Mouse (Mus musculus): ENCODE data around the gene Dis3l. TPM values are rescaled to one million over a fixed set of nuclear protein-coding genes. Genes with fewer than 3 reads are reported as not detected.

Dis3l gene
- polyA plus RNA-seq (2017; shearing (Covaris generic)): 18.8 TPM

DNA sequence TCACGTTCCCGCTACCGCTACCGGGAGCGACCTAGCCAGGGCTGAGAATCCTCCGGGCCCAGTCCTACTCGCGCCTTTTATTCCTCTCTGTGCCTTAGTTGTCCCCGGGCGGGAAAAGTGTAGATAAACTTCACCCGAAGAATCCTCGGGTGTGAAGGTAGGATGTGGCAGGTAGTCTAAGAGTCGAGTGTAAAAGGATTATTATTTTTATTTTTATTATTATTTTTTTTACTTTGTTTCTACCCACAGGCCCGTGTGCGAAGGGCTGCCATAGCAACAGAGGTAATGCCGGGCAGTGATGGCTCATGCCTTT lies at the start of gene Dis3l:
Gene Dis3l, minus strand, starts transcription at position 35 of the 313 bp plus-strand sequence.

DNA sequence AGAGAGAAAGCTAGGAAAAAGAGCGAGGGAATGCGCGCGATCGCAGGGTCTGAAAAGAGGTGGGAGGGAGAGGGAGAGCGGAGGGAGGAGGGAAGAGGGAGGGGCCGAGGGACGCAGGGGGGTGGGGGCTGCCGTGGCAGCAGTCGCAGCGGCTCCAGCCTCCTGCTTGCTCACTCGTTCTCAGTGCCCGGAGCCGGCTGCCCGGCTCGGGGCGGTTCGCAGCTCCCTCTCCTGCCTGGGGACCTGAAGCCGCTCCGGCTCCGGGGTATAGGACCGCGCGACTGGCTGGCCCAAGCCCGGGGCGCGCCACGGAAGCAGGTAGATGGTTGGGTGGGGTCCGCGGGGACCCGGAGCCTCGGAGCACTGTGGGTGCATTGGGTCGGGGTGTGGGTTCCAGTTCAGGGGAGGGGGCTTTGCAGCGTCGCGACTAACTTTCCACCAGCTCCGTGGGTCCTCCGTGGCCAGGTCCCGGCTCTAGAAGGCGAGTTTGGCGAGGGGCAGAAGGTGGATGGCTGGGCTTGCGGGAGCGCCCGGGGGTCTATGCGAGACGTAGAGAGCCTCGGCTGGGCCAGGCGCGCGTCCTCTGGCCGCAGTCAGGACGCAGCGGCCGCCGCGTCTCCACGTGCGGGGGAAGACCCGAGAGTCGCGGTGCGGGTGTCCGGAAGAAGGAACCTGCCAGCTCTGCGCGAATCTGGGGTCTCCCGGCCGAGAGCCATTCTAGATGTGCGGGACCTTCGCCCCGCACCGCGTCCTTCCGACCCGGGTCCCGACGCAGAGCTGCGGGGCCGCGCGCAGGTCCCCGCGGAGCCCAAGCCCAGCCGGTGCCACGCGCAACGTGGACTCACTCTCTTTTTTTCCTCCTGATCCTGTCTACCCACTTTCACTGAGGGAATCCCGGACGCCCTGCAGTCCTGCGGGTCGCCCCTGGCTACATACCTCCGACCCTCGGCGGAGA lies 44.7 kb upstream of the Dis3l start, which contains the start of gene Megf11:
Gene Megf11, plus strand, starts transcription at position 116 of the 955 bp plus-strand sequence.

DNA sequence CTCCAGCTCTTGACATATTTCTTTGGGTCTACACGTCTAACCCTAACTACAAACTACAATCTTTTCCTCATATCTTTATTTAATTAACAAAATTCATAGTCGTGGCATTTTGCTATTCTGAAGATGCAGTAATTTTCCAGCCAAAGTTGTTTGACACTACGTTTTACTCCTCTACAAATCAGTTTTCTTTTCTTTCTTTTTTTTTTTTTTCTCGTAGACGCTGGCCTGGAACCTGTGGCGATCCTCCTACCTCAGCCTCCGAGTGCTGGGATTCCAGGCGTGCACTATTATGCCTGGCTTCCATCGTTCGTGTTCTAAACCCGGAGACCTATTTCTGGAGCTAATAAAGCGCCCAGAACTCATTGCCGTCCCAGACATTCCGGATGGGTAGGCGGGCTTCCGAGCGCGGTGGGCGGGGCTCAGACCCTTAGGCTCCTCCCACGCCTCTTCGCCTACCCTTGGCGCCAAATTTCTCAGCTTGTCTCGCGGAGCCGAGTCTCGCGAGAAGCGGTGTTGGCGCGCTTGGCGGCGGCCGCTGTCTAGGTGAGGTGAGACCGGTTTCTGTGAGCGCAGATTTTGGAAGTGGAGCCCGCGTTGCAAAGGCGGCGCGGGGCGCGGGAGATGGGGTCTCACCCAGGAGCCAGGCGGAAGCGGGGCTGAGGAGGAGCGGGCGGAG lies 59.8 kb downstream of the Dis3l start, which contains the start of gene Tipin:
Gene Tipin, plus strand, starts transcription at position 477 of the 676 bp plus-strand sequence.

Other genes starting within 250 kb of the Dis3l start
- gene Lctl, start 224.1 kb downstream of the Dis3l start, polyA plus RNA-seq (2017; shearing (Covaris generic)): not detected
- 3.0 TPM for gene Zwilch, start 168.2 kb downstream of the Dis3l start, polyA plus RNA-seq (2017; shearing (Covaris generic))
- gene Rpl4, start 167.9 kb downstream of the Dis3l start, polyA plus RNA-seq (2017; shearing (Covaris generic)): 1,713 TPM
- gene Snapc5, start 162.0 kb downstream of the Dis3l start, polyA plus RNA-seq (2017; shearing (Covaris generic)): 68.8 TPM
- gene Uchl4, start 106.1 kb downstream of the Dis3l start, polyA plus RNA-seq (2017; shearing (Covaris generic)): 12.7 TPM
- gene Map2k1, start 87.7 kb downstream of the Dis3l start, polyA plus RNA-seq (2017; shearing (Covaris generic)): 68.8 TPM
- 50.2 TPM for gene Tipin, start 59.7 kb downstream of the Dis3l start, polyA plus RNA-seq (2017; shearing (Covaris generic))
- 0.20 TPM for gene Megf11, start 44.3 kb upstream of the Dis3l start, polyA plus RNA-seq (2017; shearing (Covaris generic))